Mouse (Mus musculus): ENCODE measurements around the gene Clic3.

Gene Clic3

GRCm38 (mm10) chr2:25479551-25480311, 23.1 kb downstream of the Clic3 start:
- CTCF ChIA-PET, result no interaction called here

DNA sequence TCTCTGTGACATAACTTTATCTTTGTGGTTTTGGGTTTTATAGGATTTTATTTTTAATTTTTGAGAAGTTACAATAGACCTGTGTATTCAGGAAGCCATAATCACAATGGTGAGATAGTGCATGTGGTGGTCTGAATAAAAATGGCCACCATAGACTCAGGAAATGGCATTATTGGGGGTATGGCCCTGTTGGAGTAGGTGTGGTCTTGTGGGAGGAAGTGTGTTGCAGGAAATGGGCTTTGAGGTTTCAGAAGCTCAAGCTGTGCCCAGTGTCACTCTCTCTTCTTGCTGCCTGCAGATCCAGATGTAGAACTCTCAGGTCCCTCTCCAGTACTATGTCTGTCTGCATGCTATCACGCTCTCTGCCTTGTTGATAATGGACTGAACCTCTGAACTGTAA, 23.9 kb downstream of the Clic3 start:
- CTCF ChIA-PET, result no interaction called here

GRCm38 (mm10) chr2:25482969-25483368, 26.3 kb downstream of the Clic3 start:
- CTCF ChIA-PET, result interaction anchor here (0.7 to 1.1 kb wide), 2 partner anchors 60 to 233 kb away, joined by 4 to 6 read pairs; partner anchors contain the start of gene Fut7

DNA sequence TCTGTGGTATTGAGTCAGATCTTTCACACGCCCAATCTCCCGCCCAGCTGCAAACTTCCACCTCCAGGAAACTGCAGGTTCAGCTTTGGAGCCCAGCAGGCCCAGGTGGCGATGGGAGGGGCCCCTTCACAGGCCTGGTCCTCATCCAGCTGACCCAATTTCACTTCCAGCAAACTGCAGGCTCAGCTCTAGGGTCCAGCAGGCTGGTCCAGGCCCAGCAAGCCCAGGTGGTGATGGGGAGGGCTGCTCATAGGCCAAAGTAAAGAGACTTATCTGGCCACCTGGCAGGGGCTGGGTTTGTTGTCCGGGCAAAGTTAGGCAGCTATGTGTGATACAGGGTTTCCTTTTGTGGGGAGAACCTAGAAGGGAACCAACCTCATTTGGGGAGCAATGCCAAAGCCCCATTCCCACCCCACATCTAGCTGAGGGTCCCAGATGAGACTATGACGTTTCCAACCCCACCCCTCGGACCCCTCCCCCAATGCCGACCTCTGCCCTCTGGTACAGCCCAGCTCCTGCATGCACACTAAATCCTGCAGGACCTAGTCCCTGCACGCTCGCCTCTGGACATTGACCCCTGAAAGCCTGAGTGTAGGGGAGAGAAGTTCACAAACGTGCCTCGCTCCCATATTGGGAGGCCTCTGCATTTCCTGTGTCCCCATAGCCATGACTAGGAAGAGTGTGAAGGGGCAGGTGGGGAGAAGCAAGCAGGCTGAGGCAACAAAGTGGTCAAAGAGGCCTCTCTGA, 28.4 kb downstream of the Clic3 start:
- CTCF ChIA-PET, result interaction anchor here (0.7 kb wide), 1 partner anchor 66 kb away, joined by 3 read pairs; no protein-coding TSS in a partner anchor

GRCm38 (mm10) chr2:25487965-25488670, 31.5 kb downstream of the Clic3 start:
- CTCF ChIA-PET, result no interaction called here

- CTCF ChIA-PET, result no interaction called here
Observed at GRCm38 (mm10) chr2:25488671-25489068, 32.0 kb downstream of the Clic3 start.

GRCm38 (mm10) chr2:25492988-25493387, 36.4 kb downstream of the Clic3 start:
- CTCF ChIA-PET, result no interaction called here

DNA sequence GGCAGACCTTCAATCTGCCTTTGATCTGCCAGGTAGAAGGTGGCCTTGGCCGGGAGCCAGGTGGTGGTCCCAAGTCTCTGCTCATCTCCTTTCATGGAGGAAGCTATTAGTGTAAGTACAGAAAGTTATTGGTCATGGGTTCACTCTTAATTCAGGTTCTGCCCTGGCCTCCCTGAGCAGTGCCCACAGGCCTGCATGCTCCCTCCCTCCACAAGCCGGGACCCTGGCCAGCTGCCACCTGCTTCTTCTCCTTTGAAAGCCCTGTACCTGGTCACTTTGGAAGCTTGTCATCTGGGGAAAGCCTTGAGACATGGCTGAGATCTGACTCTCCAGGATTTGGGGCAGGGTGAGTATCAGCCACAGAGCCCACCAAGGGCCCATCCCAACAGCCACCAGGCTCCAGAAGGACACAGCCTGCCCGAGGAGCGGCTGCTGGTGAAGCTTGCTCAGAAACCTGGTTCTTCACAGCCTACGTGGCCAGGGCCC, 36.9 kb downstream of the Clic3 start, which contains the start of gene Lcn12:
Gene Lcn12, minus strand, starts transcription at position 436 of the 486 bp plus-strand sequence.
- CTCF ChIA-PET, result interaction anchor here (0.5 kb wide), 1 partner anchor 671 kb away, joined by 4 read pairs; no protein-coding TSS in a partner anchor

GRCm38 (mm10) chr2:25496462-25496861, 39.8 kb downstream of the Clic3 start:
- CTCF ChIA-PET, result no interaction called here

DNA sequence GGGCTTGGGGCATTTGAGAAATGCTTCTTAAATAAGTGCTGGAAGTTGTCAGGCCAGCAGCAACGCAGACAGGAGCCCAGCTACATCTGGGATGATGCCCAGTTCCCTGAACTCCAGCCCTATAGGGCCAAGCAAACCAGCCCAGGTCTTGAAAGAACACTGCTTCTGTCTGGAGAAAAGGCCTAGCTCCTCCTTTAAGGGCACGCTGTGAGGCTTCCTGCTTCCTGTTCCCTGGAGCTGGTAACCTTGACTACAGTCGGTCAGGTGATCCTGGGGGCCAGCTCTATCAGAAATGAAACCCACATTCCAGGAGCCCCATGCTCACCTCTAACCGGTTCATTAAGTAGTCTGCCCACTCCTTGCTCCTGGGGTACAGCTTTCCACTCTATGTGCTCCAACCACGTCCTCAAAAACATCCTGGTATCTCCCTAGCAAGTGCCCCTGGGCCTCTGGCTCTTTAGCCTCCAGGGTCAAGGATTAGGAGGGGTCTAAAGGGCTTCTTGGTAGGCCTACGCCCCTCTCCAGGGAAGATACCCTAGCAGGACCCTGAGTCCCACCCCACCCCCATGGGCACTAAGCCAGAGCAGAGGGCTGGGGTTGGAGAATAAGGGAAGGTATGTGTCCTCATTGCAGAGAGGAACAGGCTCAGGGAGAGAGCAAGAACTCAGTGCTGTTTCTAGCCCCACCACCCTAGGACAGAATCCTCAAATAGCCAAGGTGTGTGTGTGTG, 41.4 kb downstream of the Clic3 start:
- CTCF ChIA-PET, result no interaction called here

- CTCF ChIA-PET, result no interaction called here
Observed at GRCm38 (mm10) chr2:25498622-25499478, 42.2 kb downstream of the Clic3 start.

DNA sequence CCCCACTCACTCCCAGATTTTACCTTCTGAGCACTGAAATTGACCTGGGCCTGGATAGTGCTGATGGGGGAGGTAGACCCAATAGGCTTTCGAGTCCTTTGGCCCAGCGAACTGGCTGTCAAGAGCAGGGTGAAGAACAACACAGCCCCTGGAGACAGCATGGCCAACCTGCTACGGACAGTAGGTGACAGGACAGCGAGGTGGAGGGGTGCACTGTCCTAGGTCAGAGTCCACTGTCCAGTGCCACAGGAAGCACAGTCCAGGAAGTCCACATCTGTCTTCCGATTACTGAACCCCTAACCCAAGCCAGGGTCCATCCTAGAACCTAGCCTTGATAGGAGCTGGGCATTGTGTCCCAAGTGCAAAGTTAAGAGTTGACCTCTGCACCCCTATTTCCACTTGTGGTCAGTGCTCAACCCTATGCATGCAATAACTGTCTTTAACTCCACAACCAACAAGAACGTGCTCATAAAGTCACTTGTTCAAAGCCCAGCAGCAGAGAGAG, 43.5 kb downstream of the Clic3 start:
- CTCF ChIA-PET, result no interaction called here

- CTCF ChIA-PET, result no interaction called here
Observed at GRCm38 (mm10) chr2:25500576-25501405, 44.2 kb downstream of the Clic3 start, which contains the start of gene Fbxw5. TSS of gene Fbxw5 (plus strand) at chr2:25500750.

GRCm38 (mm10) chr2:25501593-25502486, 45.2 kb downstream of the Clic3 start, which contains the start of gene C8g:
TSS of gene C8g (minus strand) at chr2:25501719.
- CTCF ChIA-PET, result no interaction called here

DNA sequence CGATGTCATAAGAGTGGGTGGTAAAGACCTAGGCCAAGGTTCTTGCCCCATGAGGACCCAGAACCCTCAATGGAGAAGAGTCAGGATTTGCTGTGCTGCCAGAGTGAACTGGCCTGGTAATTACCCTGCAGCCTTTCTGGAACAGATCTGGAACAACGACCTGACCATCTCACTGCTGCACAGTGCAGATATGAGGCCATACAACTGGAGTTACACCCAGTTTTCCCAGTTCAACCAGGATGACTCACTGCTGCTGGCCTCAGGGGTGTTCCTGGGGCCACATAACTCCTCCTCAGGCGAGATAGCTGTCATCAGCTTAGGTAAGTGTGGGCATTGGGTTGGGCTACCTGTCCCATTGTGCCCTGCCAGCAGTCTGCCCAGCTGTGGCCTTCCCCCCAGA, 46.1 kb downstream of the Clic3 start:
- CTCF ChIA-PET, result no interaction called here

DNA sequence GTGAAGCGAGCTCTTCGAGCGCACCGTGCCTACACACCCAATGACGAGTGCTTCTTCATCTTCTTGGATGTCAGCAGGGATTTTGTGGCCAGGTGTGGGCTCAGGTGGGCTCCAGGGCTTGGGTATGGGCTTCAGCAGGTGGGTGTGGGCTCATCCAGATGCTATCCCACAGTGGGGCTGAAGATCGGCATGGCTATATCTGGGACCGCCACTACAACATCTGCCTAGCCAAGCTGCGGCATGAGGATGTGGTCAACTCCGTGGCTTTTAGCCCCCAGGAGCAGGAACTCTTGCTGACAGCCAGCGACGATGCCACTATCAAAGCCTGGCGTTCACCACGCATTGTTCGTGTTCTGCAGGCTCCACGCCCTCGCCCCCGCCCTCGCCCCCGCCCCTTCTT, 47.9 kb downstream of the Clic3 start:
- CTCF ChIA-PET, result no interaction called here

DNA sequence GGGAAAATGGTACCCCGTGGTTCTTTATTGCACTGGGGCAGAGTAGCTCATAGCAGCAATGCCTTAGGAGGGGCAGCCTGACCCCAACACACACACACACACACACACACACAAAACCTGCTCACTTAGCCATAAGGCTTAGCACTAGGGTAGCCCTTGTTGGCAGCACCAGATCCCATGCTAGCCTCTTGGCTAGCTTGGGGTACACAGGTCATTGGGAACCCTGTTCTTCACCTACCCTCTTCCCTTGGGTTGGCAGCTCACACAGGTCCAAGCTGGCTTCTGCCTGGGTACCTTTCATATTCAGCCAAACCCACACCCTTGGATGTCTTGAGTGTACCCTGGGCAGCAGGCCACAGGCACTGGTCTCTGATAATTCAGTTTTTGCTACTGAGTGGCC, 48.4 kb downstream of the Clic3 start:
- CTCF ChIA-PET, result no interaction called here

DNA sequence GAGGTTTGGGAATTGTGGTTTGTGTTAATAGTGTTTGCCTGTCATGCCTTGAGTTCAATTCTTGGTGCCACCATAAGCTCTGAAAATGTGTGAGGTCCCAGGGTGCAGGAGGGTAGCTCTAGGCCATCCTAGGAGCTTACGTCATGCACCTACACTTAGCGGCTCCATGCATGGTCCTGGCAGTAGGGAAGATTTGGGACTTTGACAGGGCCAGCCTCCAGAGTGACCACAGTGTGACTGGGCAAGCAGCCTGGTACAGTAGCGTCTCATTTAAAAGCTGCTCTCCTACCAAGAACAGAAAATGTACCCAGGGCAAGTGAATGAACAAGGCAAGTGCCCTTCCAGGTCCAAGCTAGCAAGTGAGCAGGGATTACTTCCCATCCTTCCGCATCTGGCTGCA, 49.2 kb downstream of the Clic3 start:
- CTCF ChIA-PET, result no interaction called here
